Mouse (Mus musculus): ENCODE data around the gene Frem3.

The Frem3 gene

DNA sequence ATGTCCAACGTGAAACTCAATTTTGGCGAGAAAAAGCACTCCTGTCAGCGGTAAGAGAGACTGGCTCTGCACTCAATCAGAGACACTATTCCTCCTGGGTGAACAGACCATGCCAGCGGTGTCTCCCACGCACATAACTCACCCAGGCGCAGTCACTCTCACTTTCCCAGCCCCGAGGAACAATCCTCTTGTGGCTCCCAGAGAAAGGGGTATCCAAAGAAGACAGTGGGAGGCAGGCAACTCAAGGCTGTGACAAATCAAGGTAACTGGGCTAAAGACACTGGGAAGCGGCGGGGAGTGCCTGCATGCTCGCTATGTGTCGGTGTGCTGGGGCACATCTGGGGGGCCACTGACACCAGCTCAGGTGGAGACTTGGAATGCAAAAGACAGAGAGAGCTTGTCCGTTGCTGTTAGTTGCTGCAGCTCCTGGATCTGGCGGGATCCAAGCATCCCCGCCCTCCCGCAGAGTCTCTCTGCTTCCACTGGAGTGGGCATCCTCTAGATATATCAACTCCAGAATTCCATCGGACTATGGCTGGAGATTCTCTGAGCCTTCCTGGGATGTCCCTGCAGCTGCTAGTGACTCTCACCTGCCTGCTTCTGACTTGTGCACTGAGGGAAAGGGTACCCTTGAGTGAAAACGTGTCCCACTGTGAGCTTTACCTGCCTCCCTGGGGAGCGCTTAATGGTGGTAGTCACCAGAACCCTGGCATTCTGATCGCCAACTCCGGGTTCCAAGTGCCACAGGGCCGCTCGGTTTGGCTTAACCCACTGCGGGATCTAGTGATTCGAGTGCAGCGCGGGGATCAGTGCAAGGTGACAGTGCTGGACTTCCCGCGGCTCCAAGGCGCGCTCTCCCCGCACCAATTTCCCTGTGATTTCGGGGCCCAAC, at the start of gene Frem3:
TSS of gene Frem3 (plus strand) at position 532 of the 892 bp plus-strand sequence.
- no peak for DNase-seq

DNA sequence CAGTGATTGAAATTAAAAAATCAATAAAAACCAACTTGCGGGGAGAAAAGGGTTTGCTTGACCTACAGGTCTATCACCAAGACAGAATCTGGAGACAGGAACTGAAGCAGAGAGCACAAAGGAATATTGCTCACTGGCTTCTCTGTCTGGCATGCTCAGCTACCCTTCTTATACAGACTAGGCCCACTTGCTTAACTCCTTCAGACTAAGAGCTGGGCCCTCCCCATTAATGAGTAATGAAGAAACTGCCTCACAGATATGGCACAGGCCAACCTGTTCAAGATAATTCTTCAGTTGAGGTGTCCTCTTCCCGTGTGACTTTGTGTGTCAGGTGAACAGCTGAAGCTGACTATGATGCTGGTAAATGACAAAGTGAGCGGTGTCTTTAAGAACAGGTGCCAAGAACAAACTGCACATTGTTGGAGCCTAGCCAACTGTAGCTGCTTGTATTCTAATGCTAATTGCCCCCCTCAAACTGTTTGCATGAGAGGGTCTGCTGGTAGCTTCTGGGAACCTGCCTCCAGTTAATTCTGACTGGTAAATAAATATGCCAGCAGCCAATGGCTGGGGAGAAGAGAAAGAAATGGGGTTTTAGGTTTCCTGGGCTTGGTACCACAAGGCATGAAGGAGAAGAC, 46.6 kb upstream of the Frem3 start:
- no peak for DNase-seq

DNA sequence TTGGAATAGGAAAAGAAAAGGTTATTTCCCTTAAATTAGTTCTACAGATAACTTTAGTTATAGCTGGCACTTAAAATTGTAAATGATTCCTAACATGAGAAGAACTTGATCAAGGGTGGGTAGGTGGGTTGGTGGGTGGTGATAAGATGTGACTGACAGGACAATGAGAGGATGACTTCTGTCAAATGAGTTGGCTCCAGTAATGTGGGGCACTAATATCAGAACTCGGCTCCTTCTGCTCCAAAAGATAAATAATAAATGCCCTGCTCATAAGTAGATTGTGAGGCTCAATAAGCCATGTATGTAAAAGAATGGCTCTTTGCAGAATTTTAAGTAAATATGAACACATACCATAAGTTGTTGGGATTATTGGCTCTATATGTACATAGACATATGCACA, 43.4 kb upstream of the Frem3 start:
- DNase-seq = no peak

DNA sequence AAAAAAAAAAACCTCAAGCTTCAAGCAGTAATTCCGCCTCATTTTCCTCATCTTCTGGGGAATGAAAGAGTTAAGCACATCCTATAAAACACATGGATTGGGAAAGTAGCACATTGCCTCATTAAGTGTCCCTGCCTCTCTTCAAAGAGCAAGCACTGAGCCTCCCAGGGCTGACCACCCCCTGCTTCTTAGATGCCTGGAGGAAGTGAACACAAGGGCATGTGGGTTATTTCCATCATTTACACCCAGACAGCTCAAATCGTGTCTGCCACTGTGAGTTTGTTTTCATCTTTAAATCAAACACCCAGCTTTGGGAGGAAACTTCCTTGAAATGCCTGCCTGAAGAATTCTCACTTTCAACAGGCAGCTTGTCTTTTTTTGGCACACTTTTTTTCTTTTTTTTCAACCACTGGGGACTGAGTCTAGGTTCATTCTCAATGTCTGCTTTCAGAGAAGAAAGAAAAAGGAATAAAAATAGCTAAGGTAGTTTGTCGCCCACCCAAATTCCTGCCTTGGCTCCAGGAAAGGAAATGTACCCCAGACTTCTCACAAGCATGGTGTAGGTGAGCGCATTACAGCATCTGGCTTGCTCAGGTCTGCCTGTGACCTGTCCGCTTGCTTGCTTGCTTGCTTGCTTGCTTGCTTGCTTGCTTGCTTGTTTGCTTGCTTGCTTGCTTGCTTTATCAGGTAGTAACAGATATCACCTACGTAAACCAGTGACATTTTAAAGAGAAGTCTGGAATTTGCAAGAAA, 42.5 kb upstream of the Frem3 start:
- no peak for DNase-seq

DNA sequence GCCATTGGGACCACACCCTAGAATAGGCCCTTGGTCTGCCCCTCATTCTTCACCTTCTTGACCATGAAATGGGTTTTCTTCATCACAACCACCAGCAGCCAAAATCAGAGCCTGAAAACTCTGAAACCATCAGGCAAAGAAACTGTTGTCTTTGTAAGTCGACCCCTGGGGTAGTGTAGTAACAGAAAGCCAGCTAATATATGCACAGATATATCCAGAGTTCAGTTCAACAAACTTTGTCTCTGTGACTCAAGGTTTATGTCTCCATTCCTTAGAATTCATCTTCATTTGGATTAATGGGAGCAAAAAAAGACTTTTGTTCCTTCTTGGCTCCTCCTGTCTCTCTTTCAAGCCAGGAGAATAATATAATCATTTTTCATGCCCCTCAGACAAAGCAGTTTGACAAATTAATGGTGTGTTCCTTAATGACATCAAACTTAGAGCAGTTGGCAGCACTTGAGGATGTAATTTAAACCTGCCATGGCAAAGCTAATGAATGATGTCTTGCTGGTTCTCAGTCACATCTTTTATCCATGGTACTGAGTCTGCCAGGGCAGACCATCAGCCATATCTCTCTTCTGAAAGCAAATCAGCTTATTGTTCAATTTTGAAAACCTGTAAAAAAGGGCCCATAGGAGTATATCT, 38.3 kb upstream of the Frem3 start:
- DNase-seq = no peak

DNA sequence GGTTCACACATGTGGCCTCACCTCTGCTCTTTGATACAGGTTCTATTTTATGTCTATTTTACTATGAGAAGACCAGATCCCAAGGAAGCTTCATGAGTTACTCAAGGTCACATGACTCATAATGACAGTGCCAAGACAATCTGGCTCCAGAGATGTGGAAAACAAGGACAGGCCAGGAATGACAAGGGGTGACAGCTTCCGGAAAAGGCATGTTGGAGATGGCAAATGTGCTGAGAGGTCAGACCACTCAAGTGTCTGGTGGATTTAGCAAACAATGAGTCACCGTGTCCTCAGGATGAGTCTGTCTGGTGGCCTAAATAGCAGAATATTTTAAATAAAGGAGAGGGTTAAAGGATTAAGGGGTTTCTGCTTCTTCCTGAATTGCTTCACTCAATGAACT, 33.8 kb upstream of the Frem3 start:
- DNase-seq = no peak

DNA sequence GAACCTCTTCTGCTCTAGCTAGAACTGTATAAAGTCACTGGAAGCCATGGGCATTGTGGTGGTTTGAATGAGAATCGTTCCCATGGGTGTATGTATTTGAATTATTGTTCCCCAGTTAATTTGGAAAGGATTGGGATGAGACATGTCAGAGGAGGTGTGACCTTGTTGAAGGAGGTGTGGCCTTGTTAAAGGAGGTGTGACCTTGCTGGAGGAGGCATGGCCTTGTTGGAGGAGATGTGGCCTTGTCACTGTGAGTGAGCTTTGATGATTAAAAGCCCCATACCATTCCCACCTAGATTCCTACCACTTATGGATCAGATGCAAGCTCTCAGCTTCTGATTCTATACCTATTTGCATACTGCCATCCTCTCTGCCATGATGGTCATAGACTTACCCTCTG, 31.8 kb upstream of the Frem3 start:
- no peak for DNase-seq

DNA sequence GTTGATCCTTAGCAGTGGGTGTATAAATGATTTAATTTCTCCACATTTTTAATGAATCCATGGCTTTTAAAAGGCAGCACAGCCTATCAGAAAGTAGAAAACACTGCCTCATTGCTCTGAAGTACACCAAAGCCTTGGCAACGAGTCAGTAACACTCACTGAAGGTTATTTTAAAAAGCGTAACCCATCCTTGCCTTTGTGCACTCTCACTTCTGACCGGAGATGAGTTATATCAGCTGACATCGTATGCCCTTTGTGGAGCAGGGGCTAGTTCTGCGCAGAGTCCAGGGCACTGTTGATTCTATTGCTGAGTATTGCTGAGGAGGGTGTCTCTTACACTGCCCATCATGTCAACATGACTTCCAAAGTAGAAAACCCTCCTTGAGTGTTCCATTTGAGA, 18.3 kb upstream of the Frem3 start:
- no peak for DNase-seq

DNA sequence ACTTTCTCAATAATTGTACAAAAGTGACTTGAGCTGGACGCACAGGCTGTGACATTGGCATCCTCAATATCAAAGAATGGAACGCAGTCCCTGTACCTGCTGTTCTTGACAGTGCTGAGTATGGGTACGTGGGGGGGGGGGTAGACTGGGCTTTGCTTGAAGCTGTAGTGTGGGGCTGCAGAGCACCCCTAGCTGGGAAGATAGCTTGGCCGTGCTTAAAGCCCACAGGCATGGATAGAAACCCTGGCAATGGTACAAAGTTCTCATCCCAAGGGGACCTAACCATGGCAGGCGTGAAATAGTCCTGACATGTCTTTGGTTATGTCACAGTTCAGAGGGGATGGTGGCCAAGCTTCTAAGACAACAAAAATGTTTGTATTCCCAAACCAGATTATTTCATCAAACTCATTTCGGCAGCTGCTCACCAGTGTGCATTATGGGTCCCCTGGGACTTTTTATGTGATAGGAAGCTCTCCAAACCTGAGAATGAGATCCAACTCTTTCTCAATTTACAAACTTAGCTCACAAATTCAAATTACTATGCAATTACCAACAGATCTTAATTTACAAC, 10.2 kb upstream of the Frem3 start:
- no peak for DNase-seq

DNA sequence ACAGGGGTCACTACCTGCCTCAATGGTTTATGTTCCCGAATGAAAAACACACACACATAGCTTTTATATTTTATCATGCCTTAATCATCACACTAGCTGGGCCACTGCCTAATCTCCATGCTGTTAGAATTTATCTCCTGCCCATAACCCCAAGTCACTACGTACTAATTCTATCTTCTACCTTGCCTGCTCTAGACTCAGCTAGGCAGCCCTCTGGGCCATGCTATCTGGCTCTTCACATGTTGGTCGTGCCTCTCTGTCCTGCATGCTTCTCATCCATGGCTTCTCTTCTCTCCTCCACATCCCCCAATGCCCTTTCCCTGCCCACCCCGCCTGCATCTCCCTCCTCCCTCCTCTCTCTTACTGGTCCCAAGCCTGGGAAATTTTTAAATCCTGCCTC, 9.0 kb upstream of the Frem3 start:
- no peak for DNase-seq

DNA sequence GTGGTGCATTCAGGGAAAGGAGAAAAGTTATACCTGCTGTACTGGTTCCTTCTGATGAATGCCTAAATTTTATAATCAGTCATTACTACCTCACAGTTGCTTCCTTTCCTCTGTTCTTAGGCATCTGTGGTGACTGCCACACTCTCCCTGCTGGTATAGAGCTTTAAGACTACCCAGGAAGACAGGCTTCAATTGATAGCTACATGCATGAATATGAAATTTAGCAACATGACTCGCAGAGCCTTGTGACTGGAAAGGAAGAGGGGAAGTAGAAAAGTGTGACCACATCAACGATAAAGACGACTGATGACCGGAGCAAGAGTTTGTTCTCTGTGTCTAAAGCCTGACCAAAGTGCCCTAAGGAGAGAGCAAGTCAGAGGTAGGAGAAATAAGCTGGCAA, 3.8 kb upstream of the Frem3 start:
- no peak for DNase-seq

DNA sequence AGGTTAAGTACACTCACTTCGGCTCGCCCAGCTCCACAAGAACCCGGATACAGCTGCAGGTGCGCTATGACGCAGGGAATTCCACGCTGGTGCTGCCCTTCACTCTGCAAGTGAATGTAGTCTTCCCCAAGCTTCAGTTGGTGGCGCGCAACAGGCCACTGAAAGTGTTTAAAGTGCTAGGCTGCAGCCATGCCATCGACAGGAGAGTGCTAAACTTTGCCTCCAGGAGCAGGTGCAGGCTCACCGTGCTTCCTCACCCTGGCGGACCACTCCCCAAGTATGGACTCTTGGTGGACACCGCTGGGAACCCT, 516 bp downstream of the Frem3 start:
- no peak for DNase-seq

DNA sequence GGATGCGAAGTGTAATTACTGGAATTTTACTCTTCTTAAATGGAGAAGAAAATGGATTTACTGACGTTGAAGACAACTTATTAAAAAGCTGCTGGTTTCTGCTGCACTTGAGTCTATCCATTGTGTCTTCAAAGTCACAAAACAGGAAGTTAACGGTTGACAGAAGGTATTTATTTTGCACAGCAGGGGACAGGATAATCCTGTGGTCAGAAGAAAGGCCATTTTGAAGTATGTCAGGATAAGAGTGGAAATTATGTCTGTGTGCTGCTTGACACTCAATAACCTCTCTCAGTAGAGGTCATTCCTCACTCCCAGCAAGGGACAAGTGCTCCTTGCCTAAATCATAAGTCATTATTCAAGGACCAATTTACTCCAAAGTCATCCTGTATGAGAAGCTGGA, 8.9 kb downstream of the Frem3 start:
- DNase-seq = no peak

DNA sequence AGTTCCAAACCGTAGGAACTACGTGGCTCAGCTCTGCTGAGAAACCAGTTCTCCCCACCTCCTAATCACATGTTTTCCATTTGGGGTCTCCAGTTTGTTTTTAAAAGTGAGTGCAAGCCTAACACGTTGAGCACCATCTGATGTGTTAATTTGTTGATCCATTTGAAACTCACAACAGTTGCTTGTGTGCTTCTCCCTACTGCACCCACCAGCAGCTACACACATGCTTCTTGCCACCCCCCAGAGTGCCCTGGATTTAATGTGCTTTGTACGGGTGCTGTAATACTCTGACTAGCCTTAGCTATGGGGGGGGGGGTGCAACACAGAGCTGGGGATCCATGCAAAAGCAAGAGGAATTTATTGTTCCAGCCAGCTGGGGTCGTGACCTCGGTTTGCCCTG, 36.5 kb downstream of the Frem3 start:
- no peak for DNase-seq

DNA sequence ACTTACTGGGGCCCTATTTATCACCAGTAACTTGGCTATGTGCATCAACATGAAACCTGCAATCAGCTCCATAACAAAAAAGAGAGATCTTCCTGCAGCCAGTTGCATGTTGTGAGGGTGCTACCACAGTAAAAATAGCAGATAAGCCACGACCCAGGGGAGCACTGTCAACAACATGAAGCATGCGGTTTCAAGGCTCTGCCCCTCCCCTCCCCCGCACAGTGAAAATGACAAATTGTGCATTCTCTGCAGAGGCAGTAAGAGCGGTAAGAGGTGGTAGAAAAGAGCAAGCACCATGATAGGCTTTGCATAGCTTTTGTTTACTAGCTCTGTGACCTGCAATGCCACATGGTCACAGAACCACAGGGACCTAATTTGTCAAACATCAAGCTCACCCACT, 46.8 kb downstream of the Frem3 start:
- DNase-seq = no peak

DNA sequence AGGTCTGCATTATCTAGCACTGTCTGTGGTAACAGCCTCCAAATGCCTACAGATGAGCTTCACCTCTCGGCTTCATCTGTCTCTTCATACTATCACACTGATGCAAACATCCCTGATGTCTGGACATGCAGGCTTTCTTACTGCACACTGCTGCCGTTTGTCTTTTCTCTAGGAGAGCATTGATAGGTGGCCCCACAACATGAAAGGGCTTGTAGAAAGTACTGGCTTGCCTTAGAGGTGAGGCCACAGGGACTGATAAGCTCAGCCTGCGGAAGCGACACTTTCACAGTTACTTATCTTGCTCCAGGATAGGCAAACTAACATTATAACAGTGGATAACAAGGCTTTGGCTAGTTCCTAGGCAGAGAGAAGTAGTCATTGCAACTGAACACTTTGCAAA, 50.2 kb downstream of the Frem3 start:
- DNase-seq = no peak

DNA sequence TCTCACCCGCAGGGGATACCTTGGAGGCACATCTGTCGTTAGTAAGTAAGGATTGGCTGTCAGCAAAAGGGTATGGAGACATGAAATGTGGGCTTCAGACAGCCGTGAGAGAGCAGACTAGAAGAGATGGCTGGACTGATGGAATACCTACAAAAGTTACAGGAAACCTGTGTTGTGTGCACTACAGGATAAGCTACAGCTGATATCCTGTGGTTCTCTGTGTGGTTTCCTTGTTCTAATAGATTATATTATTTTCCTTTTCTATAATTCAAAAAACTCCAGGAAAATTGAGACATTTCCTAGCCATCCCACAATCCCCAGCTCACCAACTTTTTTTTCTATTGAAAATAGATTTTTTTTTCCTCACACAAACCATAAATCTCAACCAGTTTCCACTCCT, 52.6 kb downstream of the Frem3 start:
- DNase-seq = no peak

DNA sequence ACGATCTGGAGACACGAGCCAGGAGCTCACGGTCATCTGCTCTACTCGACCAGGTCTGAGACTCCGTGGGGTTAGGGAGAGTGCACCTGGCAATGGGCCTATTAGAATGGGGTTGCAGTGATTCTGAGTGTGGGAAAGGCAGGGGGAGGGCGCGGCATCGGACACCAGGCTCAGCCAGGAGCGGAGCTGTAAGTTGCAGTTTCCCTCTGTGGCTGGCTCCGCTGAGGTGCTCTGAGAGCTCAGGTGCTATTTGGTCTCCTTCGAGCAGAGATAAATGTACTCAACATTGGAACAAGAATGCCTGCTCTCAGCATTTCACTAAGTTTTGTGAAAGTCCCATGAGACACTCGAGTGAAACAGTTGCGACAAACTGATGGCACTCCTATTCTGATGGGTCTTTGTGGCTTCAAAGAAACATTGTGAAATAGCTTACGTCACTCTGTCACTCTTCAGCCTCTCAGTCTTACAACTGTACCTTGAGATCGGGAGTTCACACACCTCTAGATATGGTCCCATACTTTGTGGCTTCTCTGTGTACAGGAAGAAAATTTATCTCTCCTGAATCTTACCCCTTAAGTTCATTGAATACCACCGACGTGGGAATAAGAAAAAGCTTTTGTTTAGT, 58.5 kb downstream of the Frem3 start:
- DNase-seq = no peak

DNA sequence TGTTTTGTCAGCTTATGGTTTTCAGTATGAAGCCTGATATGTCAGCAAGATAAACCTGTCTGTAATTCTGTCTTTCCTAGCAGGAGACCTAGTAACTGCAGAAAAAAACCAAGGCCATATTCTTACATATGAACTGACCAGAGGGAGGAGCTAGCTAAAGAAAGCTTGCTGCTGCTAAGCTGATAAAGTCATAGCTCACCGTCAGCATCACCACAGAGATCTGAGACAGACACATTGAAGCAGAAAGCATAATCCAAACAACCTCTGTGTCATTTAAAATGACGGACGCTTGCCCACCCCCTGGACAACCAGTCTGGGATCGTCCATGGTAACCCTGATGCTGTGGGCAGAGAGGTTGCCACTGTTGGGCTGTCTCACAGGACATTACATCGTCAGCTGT, 71.7 kb downstream of the Frem3 start:
- DNase-seq = no peak

DNA sequence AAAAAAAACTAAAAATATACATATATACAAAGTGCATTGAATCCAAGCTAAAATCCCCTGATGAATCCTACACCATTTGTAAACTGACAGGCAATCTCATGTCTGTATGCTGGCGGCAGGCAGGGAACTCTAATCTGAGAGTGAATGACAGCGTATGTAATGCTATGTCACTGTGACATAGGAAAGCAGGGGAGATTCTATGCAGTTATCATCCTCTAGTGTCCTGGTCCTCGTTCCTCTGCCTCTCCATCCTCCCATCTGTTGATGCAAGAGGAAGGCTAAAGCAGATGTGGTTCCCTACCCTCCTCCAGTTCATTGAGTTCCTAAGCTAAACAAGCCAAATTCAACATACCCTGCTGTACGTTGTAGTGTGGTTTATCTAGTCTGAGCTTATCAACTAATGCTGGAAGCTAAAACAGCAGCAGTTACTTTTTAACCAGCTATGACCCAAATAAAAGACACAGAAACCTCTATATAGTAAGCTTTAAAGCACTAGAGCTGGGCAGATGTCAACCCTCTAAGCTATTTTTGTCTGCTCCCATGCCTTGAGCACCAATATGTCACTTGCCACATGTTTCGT, 73.0 kb downstream of the Frem3 start:
- DNase-seq = no peak

DNA sequence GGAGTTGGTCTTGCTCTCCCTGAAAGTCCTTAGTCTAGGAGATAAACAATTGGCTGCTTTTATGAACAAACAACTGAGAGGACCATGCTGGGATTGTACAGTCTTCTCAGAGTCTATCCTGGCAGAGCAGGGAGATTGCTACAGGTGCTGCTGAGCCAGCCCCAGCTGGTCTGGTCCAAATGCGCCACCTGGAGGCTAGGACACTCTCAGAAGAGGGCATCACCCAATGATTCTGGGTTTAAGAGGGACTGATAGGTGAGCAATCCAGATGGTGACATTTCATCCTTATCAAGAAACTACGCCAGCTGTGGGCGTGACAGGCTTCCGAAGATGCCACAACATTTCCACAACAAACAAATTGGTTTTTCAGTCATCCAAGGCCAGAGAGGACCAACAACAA, 77.3 kb downstream of the Frem3 start:
- DNase-seq = peak; percentile 11

DNA sequence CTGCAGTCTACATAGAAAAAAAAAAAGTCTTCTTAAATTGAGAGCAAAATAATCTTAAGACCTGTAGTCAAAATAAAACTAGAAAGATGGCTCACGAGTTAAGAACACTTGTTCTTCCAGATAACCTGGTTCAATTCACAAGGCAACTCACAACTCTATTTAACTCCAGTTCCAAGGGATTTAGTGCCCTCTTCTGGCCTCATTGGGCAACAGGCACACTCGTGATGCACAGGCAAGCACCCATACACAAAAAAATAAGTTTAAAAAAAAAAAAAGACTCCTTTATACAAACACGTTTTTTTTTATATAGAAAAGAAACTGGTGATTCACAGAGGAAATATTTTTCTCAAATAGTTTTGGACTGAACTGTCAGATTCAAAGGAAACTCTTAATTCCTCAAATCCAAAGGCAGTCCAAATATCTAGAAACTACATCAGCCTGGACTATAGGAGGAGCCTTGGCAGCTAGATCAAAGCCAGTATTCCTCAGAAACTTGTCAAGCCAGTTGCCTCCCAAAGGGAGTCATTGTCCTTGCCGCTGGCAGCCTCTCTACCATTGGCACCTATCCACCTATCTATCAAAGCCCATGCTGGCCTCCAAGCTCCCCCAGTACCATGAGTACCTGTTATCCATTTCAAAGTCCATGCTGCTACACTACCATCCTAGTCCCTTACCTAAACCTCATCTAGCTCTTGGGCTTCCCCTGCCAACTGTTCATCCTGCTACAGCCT, 100.0 kb downstream of the Frem3 start:
- no peak for DNase-seq
